Mouse (Mus musculus) CH12.LX (cell line): ENCODE results near the gene Zbtb48.

Experiments
- CTCF ChIP-seq, 2 experiments: IDR thresholded peaks in 1 of 2; conservative IDR thresholded peaks in 1 of 2; 2 replicates each; pipeline ENCODE4 v1.5.1; 2011 to 2012; ENCODE audit warnings: low read depth in 2 of 2, low read length in 2 of 2, improper control_type of control experiment in 1 of 2, inconsistent platforms in 1 of 2, mild to moderate bottlenecking in 1 of 2, moderate library complexity in 1 of 2
- ETS1 ChIP-seq: conservative IDR thresholded peaks from 2 replicates; pipeline ENCODE4 v1.6.1; 2012; ENCODE audit warnings: low read depth, mild to moderate bottlenecking, inconsistent platforms, low read length, improper control_type of control experiment, moderate library complexity
- POLR2A ChIP-seq: IDR thresholded peaks from 2 replicates; pipeline ENCODE4 v1.6.1; 2011; ENCODE audit warnings: low read depth, mild to moderate bottlenecking, improper control_type of control experiment, low read length

DNA sequence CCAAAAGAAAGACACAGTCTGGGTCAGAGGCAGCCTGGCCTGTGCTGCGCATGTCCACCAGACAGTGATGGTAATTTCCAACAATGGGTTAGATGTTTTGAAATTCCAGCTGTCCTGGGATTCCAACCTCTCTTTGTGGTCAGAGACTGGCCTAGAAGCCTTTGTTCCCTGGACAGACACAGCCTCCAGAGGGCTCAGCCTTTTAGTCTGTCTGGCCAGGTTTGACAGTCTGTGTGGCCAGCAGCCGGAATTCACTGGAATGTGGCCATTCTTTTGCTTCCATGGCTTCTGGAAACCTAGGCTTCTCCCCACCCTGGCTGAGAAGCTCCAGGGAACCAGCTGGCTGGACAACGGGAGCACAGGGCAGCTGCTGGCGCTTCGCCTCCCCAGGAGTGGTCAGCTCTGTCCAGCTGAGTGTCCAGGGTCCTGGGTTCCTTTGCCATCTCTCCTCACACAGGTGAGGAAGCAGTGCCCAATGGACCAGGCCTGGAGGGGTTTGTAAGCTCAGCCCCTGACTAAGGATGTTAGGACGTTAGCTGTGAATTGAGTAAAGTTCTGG is 40.8 kb upstream of the Zbtb48 start:
- TF ChIP-seq POLR2A (no peak), ETS1 (no peak), CTCF (conservative IDR thresholded peaks at IDR 0.05 in 1 of 2, IDR thresholded peaks at IDR 0.05 in 1 of 2; ENCODE audit: low read depth in 2 of 2, low read length in 2 of 2) (no peak)
